Mouse (Mus musculus): ENCODE results near the gene Rps21.
"Not testable (repeated sequence)": the region's sequence is repeated elsewhere in the genome, so short reads cannot be mapped to it uniquely, and the experiment has no call there.

Gene Rps21

DNA sequence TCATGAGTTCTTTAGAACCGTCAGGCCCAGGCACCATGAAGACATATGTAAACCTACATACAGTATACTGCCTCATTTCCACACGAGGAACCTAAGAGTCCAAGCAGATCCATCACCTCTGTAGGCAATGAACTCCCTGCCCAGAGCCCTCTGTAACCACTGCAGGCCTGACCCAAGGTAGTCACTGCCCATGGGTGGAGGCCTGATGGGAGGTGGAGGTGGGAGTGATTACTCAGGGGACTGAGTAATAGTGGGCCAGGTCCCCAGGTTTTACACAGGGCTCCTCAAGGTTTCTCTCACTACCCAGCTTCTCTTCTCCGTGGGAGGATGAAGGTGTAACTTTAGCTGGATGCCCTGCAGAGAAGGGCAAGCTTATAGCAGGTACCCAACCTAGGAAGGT lies 28.0 kb upstream of the Rps21 start:
- DNase-seq (ENCODE audit: low spot score): no peak

DNA sequence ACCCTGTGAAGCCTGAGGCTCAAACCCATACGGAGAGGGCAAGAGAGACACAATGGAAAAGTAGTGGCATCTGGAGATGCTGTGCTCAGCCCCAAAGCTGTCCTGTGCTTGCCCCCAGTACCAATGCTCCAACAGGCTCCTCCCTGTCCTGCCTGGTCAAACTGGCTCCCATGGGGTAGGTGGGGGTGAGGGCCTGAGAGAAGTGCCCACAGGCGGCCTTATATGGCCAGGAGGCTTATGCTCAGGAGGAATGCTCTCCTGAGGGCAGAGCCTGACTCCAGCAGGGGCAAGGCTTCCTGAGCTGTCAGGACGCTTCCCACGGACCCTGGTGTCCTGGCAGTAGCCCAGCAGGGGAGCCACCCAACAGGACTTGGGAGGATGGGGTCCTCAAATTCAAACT lies 26.7 kb upstream of the Rps21 start:
- DNase-seq (ENCODE audit: low spot score): no peak

DNA sequence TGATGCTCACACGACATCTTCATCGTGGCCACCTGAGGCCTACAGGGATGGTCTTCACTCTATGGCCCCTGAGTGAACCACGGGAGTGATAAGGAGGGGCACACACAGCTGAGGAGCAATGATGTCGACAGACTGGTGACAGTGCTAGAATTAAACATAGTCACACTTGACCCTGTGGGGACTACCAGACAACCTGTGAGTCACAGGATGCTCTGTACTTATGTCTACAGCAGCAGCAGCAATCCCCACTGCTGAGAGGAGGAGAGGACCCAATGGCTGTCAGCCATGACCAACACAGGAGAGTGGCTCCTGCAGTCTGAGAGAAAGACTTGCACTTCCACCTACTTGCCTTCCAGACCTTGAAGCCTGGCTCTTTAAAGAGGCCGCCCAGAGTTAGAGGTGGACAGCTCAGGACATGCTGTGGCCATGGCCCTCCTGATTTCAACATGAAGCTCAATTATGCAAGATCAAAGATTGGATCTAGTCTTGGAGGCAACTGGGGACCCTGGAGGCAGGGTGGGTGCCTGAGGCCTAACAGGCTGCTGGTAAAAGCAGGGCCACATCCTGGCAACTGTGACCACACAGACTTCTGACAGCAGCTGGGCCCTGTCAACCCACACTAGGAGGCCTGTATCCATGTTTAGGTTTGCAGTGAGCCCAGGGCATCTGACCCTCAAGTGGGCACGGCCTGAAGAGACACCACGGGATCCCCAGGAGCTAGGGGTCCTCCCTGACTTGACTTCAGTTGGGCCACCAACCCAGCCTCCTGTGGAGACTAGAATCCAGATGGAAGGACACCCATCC lies 23.9 kb upstream of the Rps21 start:
- DNase-seq (ENCODE audit: low spot score): no peak

DNA sequence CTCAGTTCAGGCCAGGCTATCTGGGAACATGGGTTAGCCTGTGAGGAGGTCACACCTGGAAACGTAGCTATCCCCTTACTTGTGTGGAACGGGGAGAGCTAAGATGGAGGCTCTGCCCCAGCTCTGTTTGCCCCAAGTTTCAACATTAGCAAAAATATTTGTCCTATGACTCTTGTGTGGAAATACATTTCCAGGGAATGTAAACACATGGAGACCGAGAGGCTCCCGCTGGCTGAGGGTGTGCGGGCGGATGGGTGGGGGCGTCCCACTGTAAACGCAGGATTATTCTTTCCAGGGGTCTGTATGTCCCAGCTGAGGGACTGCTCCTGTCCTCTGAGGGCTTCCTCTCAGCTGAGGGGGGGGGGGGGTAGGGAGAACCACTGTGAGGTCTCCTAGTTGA lies 22.8 kb upstream of the Rps21 start:
- DNase-seq (ENCODE audit: low spot score): no peak

DNA sequence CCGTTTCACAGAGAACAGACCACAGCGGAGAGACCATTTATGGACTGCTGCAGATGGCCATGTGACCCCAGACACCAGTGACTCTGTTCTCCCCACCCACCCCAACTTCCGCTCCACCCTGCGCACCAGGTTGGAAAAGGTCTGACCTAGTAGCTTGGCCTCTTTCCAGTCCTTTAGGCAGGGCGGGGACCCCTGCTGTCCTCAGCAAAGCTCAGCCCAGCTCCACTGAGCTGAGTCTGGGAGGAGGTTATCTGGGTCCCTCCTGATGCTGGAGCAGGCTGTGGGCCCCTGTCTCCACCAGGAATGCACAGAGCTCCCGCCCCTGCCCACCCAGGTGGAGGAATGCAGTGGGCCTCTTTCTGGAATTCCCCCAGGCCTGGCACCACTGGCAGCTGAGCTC lies 22.2 kb upstream of the Rps21 start:
- DNase-seq (ENCODE audit: low spot score): no peak

DNA sequence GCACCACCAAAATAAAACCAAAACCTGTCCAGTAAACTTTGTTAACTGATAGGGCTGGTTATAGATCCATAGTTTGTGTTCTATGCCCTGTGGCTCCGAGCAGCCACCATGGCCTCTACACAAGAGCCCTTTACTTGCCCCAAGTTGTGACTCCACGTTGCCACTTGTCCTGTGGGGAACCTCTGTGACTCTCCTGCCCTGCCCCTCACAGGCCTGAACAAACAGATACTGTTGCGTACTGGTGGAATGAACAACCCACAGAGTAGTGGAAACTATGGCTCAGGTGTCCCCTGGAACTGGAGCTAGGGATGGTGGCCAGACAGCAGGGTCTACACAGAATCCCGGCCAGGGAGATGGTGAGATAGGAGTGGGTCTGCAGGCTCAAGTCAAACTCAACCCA lies 21.4 kb upstream of the Rps21 start:
- no peak for DNase-seq (ENCODE audit: low spot score)

DNA sequence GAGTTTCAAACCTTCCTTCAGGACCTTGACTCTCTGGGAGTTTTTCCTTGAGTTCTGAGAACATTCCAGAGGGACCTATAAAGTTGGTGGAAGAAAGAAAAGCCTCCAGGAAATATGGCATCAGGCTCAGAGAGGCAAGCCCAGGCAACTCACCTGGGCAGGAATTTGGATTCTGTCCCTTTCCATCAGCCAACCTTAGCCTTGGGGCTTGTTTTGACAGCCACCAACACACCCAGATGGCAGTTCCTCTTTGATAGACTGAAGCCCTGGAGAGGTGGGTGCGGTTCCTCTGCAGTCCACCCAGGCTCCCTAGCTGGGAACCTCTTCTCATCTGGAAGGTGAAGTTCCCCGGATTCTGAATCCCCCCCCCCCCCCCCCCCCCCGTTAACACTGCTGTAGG lies 20.7 kb upstream of the Rps21 start:
- no peak for DNase-seq (ENCODE audit: low spot score)

DNA sequence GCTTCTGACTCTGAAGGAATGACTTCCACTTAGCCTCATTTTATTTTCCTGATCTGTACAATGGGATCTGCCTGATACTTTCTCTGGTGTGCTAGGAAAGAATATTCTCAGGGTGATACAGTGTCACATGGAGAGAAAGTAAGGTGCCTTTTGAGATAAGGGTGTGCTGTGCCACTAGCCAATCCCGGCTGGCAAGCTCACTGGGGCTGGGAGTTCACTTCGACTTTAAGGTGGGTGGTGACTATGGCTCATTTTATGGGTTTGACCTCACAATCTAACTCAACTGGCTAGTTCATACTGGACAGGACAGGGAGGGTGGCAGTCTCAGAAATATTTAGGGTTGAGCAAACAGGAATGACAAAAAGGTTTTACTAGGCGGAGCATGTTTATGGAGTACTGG lies 20.2 kb upstream of the Rps21 start:
- no peak for DNase-seq (ENCODE audit: low spot score)

DNA sequence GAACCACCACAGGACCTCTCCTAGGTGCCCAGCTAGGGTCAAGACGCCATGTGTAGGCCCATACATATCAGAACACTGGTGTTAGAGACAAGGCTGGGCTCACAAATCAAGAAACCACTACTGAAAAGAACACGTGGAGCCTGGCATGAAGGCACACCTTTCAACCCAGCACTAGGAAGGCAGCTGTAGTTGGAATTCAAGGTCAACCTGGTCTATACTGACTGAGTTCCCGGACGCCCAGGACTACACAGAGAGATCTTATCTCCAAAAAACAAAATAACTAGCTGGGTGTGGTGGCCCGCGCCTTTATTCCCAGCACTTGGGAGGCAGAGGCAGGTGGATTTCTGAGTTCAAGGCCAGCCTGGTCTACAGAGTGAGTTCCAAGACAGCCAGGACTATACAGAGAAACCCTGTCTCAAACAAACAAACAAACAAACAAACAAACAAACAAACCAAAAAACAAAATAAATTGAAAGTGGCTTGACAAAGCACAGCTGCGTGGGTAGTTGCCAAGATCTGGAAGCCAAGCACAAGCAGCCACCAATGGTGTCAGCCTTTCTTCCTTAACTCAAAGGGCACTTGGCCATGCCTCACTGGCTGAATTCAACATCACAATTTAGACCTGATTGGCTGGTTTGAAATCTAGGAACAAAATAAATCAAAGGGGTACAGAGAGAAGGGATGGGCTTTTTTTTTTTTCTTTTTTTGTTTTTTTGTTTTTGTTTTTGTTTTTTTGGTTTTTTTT lies 19.4 kb upstream of the Rps21 start:
- DNase-seq (ENCODE audit: low spot score): no peak

DNA sequence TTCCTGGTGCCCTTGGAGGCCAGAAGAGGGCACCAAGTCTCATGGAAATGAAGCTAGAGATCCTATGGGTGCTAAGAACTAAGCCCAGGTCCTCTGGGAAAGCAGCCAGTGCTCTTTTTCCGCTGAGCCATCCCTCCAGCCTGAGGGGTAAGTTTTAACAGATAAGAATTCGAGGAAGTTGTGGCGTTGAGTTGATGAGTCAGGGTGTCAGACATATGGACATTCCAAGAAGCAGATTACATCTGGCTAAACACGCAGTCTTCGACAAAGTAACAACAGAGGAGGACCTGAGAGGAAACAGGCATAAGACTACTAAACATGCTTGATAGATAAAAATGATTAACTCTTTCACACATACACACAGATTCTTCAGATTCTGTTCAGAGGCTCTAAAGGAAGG lies 18.6 kb upstream of the Rps21 start:
- no peak for DNase-seq (ENCODE audit: low spot score)

DNA sequence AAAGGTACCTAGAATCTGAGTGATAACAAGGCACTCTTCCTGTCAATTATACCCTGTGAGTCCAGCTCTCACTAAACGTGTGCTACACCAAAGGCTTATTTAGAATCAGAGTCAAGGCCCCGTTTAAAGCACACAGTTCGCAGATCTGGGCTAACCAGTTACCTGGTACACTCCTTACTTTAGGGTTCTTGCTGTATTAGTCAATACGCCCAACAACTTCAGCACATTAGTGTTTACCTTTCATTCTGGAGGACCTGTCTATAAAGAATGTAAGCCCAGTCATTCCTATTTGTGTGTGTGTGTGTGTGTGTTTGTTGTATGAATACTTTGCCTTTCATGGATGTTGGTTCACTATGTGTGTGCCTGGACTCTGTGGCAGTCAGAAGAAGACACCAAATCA lies 14.1 kb upstream of the Rps21 start:
- DNase-seq (ENCODE audit: low spot score): no peak

DNA sequence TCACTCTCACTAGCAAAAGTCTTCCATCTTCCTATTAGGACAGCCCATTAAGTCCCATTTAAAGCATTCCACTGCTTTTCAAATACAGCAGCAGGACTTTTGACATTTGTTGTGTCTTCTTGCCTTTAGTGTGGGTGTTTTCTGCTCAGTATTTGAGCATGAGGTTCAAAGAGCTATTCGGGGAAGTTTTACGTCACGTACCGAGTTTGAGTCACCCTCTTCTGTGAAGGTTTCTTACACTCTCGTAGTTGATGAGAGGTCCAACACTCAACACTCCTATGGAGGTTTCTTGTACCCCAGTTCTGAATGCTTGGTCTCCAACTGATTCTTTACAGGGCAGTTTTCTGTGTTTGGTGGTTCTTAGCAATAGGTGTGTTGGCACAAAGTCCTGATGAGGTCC lies 9.3 kb upstream of the Rps21 start:
- DNase-seq (ENCODE audit: low spot score): no peak

DNA sequence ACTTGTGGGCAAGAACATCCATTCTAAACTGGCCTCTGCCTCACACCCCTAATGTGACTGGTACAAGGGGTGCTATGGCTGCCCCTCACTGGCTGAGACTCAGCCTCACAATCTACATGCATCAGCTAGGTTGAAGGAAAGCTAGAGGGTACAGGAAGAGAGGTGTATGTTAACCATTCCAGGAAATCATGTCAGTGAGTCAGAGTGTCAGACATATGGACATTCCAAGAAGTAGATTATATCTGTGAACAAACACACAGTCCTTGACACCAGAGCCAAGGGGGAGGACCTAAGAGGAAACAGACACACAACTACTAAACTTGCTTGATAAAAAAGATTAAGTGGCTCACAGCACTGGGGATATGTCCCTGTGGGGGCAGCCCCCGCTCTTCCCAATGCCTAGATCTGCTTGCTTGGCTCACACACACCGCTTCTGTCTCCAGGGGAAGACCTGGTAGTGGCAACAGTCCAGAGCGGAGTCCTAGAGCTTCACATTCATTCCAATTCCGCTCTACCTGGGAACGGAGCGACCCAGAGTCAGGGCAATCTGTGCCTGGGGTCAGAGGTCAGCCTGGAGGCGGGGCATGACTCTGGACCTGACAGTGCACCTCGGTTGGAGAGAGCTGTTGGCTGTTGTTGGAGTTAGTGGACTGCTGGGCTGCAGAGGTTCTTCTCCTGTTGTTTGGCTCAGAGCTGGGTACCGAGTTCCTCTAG lies 8.1 kb upstream of the Rps21 start:
- DNase-seq (ENCODE audit: low spot score): no peak

DNA sequence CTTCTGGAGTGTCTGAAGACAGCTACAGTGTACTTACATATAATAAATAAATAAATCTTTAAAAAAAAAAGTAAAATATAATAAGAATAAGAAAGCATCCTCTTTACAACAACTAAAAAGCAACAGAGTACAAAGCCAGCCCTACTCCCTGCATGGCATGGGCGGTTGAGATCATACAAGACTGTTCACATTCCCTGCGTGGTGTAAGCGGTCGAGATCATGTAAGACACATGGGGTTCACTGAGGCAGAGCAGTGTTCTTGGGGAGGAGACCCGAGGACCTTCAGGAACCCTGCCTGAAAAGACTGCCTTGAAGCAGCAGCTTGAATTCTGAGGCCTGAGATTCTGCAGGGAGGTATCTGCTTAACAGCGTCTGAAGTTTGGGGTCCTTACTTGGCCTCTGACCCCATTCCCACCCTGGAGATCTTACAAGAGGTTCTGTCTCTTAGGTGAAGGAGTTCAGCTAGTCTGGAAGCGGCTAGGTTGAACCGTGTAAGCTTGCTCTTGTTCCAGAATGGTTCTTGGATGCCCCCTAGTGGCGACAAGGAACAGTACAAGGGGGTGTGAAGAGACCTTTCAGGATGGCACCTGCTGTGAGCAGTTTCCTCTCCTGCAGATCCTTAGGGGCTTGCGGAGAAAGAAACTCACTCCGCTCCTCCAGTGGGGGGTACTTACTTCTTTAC lies 6.1 kb upstream of the Rps21 start:
- DNase-seq (ENCODE audit: low spot score): no peak

DNA sequence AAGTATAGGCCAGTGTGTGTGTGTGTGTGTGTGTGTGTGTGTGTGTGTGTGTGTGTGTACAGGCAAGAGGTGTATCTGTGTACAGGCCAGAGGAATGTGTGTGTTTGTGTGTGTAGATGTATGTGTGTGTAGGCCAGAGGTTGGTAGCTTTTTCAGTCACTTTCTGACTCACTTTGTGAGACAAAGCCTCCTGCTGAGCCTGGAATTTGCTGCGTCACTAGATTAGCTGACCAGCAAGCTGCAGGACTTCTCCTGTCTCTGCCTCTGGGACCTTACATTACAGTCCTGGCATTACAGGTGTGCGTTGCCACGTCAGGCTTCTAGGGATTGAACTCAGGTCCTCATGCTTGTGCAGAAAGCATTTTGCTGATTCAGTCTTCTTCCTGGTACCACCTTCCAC lies 5.3 kb upstream of the Rps21 start:
- no peak for DNase-seq (ENCODE audit: low spot score)

DNA sequence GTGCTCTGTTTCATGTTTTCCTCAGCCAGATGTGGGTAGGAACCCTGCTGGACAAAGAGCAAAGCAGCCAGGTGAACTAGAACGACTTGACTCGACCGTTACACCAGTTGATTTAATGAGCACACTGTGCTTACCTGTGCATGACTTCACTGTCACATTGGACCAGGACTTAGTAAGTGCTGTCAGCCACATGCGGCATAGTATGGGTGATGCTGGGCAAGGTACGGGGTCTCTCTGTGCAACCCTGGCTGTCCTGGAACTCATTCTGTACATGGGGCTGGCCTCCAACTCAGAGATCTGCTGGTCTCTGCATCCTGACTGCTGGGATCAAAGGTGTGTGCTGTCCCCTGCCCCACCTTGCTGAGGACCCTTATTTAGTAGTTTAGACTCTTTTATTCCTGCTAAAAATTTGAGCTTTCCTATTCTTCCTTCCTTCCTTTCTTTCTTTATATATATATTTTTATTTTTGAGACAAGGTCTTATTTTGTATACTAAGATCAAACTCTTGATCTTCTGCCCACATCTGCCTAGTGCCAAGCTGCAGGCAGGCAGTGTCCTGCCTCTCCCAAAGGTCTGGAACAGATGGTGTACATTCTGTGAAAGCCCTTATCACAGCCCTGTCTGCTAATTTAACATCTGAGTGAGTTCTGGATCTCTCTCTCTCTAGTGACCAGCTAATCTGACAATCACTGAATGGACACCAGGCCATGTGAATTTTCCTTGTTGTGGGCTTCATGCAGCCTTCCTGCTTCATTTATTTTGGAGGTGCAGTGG lies 2.6 kb upstream of the Rps21 start:
- no peak for DNase-seq (ENCODE audit: low spot score)

DNA sequence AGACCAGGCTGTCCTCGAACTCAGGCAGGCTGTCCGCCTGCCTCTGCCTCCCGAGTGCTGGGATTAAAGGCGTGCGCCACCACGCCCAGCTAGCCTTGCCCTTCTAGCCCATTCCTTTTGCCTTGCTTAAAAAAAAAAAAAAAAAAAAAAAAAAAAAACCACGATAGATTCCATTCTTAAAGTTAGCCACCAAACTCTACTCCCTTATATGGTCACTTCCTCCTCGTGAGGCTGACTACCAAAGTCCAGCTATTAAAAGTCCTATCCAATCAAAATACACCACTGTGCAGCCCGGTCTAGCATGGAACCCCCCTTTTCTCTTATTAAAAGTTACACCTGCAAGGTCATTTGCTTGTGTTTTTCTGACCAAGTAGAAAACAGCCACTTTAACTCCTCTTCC lies 1.5 kb upstream of the Rps21 start:
- DNase-seq (ENCODE audit: low spot score): no peak

DNA sequence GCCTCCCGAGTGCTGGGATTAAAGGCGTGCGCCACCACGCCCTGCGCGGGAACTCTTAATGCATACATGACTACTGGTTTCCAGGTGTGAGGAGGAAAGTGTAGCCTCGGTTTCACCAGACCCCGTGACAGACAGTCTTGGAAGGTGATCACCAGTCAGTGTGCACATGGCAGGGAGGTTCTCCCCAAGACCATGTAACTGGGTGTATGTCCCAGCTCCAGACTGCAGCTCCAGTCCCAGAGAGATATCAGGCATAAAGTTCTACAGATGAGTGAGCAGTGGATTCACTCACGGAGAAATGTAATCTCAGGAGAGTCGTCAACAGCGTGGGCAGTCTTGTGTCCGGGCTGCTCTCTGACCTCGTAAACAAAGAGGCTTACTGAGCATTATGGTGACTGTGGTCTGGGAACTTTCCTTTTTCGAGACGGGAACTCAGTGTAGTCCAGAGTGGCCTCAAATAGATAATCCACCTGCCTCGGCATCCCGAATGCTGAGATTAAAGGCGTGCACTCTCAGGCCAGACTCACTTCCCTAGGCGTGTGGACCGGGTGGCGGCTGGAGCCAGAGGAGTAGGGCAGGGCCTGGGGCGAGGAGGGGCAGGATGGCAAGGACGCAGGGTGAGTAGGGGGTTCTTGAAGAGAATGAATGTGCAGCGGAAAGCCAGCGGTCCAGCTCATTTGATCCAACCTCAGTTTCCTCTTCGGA lies 729 bp upstream of the Rps21 start:
- no peak for DNase-seq (ENCODE audit: low spot score)

DNA sequence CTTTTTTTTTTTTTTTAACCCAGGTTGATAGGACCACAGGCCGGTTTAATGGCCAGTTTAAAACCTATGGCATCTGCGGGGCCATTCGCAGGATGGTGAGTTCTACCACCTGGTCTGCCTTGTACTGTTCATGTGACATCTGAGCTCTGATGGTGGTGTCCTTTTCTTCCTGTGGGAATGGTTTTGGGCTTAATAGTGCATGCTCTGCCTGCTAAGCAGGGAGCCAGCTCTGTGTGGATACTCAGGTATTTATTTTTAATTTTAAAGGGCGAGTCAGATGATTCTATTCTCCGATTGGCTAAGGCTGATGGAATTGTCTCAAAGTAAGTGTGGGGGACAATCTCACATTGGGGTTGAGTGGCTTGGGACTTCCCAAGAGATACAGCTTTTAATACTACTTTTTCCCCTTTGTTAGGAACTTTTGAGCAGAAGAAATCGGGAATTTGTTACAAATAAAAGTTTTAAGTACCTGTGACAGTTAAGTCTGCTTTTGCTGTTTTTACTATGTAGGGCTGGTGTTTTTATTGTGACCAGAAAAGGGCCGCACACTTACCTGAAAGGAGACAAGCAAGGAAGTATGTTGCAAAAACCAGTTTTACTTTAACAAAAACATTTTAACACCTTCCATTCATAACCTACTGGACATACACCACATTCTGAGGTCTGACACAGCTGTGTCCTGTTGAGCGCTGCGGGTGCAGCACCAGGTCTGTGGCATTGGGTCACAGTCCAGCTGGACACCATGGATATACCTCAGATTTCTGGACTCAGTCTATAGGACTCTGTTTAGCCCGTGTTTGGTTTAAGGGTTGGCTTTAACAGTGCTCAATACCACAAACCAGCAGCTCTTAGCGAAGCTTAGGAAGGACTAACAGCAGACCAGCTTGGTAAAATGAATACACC lies 1.0 kb downstream of the Rps21 start:
- no peak for DNase-seq (ENCODE audit: low spot score)

DNA sequence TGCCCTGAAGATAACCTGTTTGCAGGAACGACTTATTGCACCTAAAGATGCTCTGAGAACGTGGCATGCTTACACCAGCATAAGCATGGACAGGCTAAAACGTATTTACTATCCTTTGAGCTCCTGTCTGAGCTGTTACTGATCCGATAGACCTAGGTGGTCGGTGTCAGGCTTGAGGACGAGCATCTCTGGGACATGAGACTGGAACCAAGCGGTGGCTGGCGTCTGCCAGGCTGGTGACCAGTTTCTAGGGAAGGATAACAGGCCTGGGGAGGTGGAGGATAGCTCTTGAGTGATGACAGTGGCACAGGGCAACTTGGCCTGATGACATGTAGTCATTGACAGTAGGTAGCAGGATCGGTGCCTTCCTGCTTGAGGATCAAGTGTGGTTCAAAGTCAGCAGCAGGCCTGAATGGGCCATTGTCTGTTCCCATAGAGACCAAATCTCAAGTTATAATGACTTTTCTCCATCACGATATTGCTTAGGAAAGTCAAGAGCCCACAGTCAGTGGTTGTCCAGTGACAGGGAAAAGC lies 1.8 kb downstream of the Rps21 start:
- DNase-seq (ENCODE audit: low spot score): not testable (repeated sequence)
